Mouse (Mus musculus): ENCODE data around the gene Nxpe5. TPM values are rescaled to one million over a fixed set of nuclear protein-coding genes. Genes with fewer than 3 reads are reported as not detected.

The Nxpe5 gene
- polyA plus RNA-seq, 1 experiment from 2014 or later: 0.58 TPM

DNA sequence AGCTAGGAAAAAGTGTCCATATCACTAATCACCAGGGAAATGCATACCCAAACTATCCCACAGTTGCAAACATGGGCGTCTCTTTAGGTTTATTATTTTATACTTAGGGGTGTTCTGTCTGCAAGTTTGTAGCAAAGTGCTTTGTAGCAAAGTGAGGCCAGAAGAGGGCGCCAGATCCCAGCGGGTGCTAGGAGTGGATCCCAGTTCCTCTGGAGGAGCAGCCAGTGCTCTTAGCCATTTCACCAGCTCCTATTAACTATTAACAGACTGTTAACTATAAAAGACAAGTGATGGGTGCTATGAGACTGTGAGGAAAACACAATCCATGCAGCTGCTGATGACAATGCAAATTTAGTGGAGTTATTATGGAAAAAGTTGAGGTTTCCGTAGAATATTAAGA lies 3.6 kb upstream of the Nxpe5 start:
- no peaks in the 10 kb centered on the region for H3K27me3 ChIP-seq (ENCODE audit: insufficient read depth, low read length)
- DNase-seq (peak; percentile 87), ATAC-seq (peak; percentile 57)
- no peak overlapping the region for H3K9ac ChIP-seq (replicated peaks)
- H3K36me3 ChIP-seq (replicated peaks; ENCODE audit: insufficient read depth, low read length): no peaks in the 10 kb centered on the region
- TF ChIP-seq EP300 (IDR thresholded peaks at IDR 0.05; ENCODE audit: low read depth) (no peak), CTCF (IDR thresholded peaks at IDR 0.05; ENCODE audit: low read depth) (peak; percentile 90)
- no peak overlapping the region for H3K4me2 ChIP-seq (ENCODE audit: low read depth, low read length)
- no peak overlapping the region for H3K4me3 ChIP-seq (ENCODE audit: low read depth, low read length)
- no peaks in the 10 kb centered on the region for H3K9me3 ChIP-seq (ENCODE audit: low read length)
- 21% methylated on average over 4 of the region's 4 CpGs for WGBS (ENCODE audit: insufficient replicate concordance)
- peaks cover 4% of the 10 kb centered on the region; the same call in 1 of the 2 replicates for H3K4me1 ChIP-seq (ENCODE audit: insufficient read depth)
- no peak overlapping the region for H3K27ac ChIP-seq (ENCODE audit: low read depth)

DNA sequence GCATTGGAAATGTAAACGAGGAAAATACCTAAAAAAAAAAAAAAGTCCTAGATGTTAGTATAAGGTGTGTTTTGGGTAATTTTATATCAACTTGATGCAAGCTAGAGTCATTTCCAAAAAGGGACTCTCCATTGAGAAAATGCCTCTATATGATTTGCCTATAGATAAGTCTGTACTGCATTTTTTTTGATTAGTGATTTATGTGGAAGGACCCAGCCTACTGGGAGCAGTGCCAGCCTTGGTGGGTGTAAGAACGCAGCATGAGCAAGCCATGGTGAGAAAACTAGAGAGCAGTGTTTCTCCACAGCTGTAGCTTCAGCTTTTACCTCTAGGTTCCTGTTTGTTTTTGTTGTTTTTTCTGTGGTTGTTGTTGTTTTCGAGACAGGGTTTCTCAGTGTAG lies 2.4 kb upstream of the Nxpe5 start:
- Histone ChIP-seq H3K4me1 (ENCODE audit: insufficient read depth) (peaks cover 4% of the 10 kb centered on the region; the same call in 1 of the 2 replicates), H3K9ac (replicated peaks) (no peak overlapping the region), H3K27ac (ENCODE audit: low read depth) (no peak overlapping the region), H3K27me3 (ENCODE audit: insufficient read depth, low read length) (no peaks in the 10 kb centered on the region), H3K4me3 (ENCODE audit: low read depth, low read length) (no peak overlapping the region), H3K4me2 (ENCODE audit: low read depth, low read length) (no peak overlapping the region), H3K9me3 (ENCODE audit: low read length) (no peaks in the 10 kb centered on the region), H3K36me3 (replicated peaks; ENCODE audit: insufficient read depth, low read length) (no peaks in the 10 kb centered on the region)
- 52% methylated on average over 3 of the region's 3 CpGs for WGBS (ENCODE audit: insufficient replicate concordance)
- TF ChIP-seq EP300 (IDR thresholded peaks at IDR 0.05; ENCODE audit: low read depth): no peak
- no peak for TF ChIP-seq CTCF (IDR thresholded peaks at IDR 0.05; ENCODE audit: low read depth)
- ATAC-seq: no peak
- DNase-seq: no peak

DNA sequence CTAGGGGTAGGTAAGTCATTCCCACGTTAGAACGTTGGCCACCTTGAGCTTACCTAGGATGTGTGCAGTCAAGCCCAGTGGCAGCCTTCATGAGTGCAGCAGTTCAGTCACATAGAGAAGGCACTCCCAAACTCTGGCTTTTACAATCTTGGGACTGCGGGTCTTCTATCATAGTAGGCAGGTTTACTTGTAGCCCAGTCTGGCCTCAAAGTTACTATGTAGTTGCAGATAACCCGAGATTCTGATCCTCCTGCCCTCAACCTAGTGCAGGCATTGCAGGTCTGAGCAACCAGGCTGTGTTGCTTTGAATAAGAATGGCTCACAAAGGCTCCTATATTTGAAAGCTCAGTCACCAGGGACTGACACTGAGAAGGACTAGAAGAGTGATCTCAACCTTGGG lies 793 bp downstream of the Nxpe5 start:
- H3K36me3 ChIP-seq (replicated peaks; ENCODE audit: insufficient read depth, low read length): no peaks in the 10 kb centered on the region
- 47% methylated on average over 4 of the region's 4 CpGs for WGBS (ENCODE audit: insufficient replicate concordance)

DNA sequence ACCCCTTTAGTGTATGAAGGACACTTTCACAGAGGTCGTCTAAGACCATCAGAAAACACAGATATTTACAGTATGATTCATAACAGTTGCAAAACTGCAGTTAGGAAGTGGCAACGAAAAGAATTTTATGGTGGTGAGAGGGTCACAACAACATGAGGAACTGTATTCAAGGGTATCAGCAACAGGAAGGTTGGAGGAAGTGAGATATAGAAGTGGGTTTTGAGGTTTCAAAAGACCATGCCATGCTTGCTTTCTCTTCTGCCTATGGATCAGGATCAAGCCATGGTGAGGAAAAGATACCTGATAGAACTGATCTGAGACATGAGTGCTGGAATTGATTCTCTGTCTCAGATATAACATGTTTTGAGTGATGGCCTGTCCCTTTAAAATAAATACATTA lies 1.7 kb downstream of the Nxpe5 start:
- Histone ChIP-seq H3K9me3 (ENCODE audit: low read length) (no peaks in the 10 kb centered on the region), H3K4me2 (ENCODE audit: low read depth, low read length) (no peak overlapping the region), H3K4me1 (ENCODE audit: insufficient read depth) (peaks cover 4% of the 10 kb centered on the region), H3K9ac (replicated peaks) (no peak overlapping the region), H3K27ac (ENCODE audit: low read depth) (no peak overlapping the region), H3K27me3 (ENCODE audit: insufficient read depth, low read length) (no peaks in the 10 kb centered on the region), H3K4me3 (ENCODE audit: low read depth, low read length) (no peak overlapping the region), H3K36me3 (replicated peaks; ENCODE audit: insufficient read depth, low read length) (no peaks in the 10 kb centered on the region)
- no peak for DNase-seq
- no peak for TF ChIP-seq CTCF (IDR thresholded peaks at IDR 0.05; ENCODE audit: low read depth)
- TF ChIP-seq EP300 (IDR thresholded peaks at IDR 0.05; ENCODE audit: low read depth): peak; percentile 39; the same call in 1 of the 2 replicates
- WGBS (ENCODE audit: insufficient replicate concordance): 21% methylated on average over 2 of the region's 2 CpGs
- no peak for ATAC-seq

More for the DNA sequence above, 793 bp downstream of the Nxpe5 start:
- DNase-seq (no peak), ATAC-seq (no peak)
- Histone ChIP-seq H3K4me3 (ENCODE audit: low read depth, low read length) (no peak overlapping the region), H3K9ac (replicated peaks) (no peak overlapping the region), H3K9me3 (ENCODE audit: low read length) (no peaks in the 10 kb centered on the region), H3K27me3 (ENCODE audit: insufficient read depth, low read length) (no peaks in the 10 kb centered on the region), H3K4me2 (ENCODE audit: low read depth, low read length) (no peak overlapping the region), H3K4me1 (ENCODE audit: insufficient read depth) (peaks cover 4% of the 10 kb centered on the region), H3K27ac (ENCODE audit: low read depth) (no peak overlapping the region)
- no peak for TF ChIP-seq EP300 (IDR thresholded peaks at IDR 0.05; ENCODE audit: low read depth)
- no peak for TF ChIP-seq CTCF (IDR thresholded peaks at IDR 0.05; ENCODE audit: low read depth)

DNA sequence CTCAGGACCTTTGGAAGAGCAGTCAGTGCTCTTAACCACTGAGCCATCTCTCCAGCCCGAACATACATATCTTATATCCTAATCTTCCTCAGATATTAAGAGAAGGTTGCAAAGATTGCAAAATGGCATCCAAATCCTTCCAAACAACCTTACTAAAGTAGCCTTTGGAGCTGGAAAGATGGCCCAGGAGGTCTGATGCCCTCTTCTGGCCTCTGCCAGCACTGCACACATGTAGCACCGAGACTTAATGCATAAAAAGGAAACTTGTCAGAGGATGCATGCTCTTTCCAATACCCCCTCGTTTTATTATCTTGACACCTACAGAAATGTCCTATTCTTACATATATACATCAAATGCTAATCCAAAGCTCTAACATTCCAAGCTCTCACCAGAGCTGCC lies 2.3 kb downstream of the Nxpe5 start:
- DNase-seq: peak; percentile 39
- no peak overlapping the region for H3K4me2 ChIP-seq (ENCODE audit: low read depth, low read length)
- H3K36me3 ChIP-seq (replicated peaks; ENCODE audit: insufficient read depth, low read length): no peaks in the 10 kb centered on the region
- H3K4me3 ChIP-seq (ENCODE audit: low read depth, low read length): no peak overlapping the region
- no peak overlapping the region for H3K27ac ChIP-seq (ENCODE audit: low read depth)
- peaks cover 4% of the 10 kb centered on the region for H3K4me1 ChIP-seq (ENCODE audit: insufficient read depth)
- no peaks in the 10 kb centered on the region for H3K9me3 ChIP-seq (ENCODE audit: low read length)
- WGBS (ENCODE audit: insufficient replicate concordance): 36% methylated on average over 3 of the region's 3 CpGs
- TF ChIP-seq EP300 (IDR thresholded peaks at IDR 0.05; ENCODE audit: low read depth) (no peak), CTCF (IDR thresholded peaks at IDR 0.05; ENCODE audit: low read depth) (peak; percentile 61)
- no peak for ATAC-seq
- H3K9ac ChIP-seq (replicated peaks): no peak overlapping the region
- no peaks in the 10 kb centered on the region for H3K27me3 ChIP-seq (ENCODE audit: insufficient read depth, low read length)

DNA sequence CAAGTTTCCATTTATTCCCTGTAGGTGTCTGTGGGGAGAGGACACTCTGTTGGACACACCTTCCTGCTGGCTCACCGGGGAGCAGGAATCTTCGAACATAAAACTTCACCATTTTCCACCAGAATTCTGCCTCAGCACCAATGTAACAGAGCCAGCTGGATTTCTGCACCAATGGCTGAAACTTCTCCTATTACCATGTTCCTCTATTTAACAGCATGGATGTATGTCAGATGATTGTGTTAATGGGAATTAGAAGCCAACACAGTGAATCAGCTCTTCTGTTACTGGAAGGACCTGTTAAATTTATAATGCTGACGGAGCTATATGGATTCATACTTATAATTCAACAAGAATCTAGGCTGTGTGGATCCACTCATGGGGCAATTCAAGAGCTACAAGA lies 3.8 kb downstream of the Nxpe5 start:
- Histone ChIP-seq H3K36me3 (replicated peaks; ENCODE audit: insufficient read depth, low read length) (no peaks in the 10 kb centered on the region), H3K4me3 (ENCODE audit: low read depth, low read length) (no peak overlapping the region), H3K27ac (ENCODE audit: low read depth) (no peak overlapping the region), H3K4me1 (ENCODE audit: insufficient read depth) (peaks cover 13% of the 10 kb centered on the region), H3K4me2 (ENCODE audit: low read depth, low read length) (no peak overlapping the region), H3K9ac (replicated peaks) (no peak overlapping the region), H3K9me3 (ENCODE audit: low read length) (no peaks in the 10 kb centered on the region), H3K27me3 (ENCODE audit: insufficient read depth, low read length) (no peaks in the 10 kb centered on the region)
- WGBS (ENCODE audit: insufficient replicate concordance): 78% methylated on average over 3 of the region's 3 CpGs
- ATAC-seq: no peak
- no peak for DNase-seq
- TF ChIP-seq EP300 (IDR thresholded peaks at IDR 0.05; ENCODE audit: low read depth): no peak
- TF ChIP-seq CTCF (IDR thresholded peaks at IDR 0.05; ENCODE audit: low read depth): no peak

DNA sequence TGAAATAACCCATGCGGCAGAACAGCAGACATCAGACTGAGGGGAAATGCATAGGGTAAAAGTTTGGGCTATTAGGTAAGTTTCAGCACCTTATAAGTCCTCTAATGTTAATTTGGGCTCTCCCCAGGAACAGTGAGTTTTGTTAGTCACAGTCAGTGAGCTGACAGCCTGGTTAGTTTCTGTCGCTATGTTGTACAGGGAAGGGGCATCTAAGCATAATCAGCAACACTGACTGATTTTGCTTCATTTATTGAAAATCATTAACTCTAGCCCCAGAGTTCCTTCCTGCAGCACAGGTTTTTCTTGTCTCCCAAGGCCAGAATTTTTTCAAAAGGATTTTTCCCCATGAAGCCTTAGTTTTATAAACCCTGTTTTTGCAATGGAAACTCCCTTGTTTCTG lies 8.1 kb downstream of the Nxpe5 start:
- Histone ChIP-seq H3K4me1 (ENCODE audit: insufficient read depth) (peaks cover 11% of the 10 kb centered on the region), H3K27me3 (ENCODE audit: insufficient read depth, low read length) (no peaks in the 10 kb centered on the region), H3K36me3 (replicated peaks; ENCODE audit: insufficient read depth, low read length) (no peaks in the 10 kb centered on the region), H3K4me2 (ENCODE audit: low read depth, low read length) (no peak overlapping the region), H3K27ac (ENCODE audit: low read depth) (no peak overlapping the region), H3K9me3 (ENCODE audit: low read length) (no peaks in the 10 kb centered on the region), H3K9ac (replicated peaks) (no peak overlapping the region), H3K4me3 (ENCODE audit: low read depth, low read length) (no peak overlapping the region)
- no peak for DNase-seq
- TF ChIP-seq CTCF (IDR thresholded peaks at IDR 0.05; ENCODE audit: low read depth): no peak
- TF ChIP-seq EP300 (IDR thresholded peaks at IDR 0.05; ENCODE audit: low read depth): no peak
- 80% methylated on average over 2 of the region's 2 CpGs for WGBS (ENCODE audit: insufficient replicate concordance)
- no peak for ATAC-seq

Measured in liver, postnatal 0 days (tissue).